Mouse (Mus musculus) limb, embryonic 15.5 days (tissue): Measurements from ENCODE around the gene Gm20538. TPM values are rescaled to one million over a fixed set of nuclear protein-coding genes. Genes with fewer than 3 reads are reported as not detected.

Experiments
- ATAC-seq: fragments of 200-750 bp; cut with Nextera tagmentation; 2 replicates; pipeline ENCODE4 v1.8.0; 2017; ENCODE audit warnings: low read depth, moderate TSS enrichment; ENCODE audit not compliant: insufficient number of reproducible peaks, low FRiP score, low TSS enrichment
- H3K27ac ChIP-seq: fragments of 300-500 bp; sonication (generic); 2 replicates; pipeline ENCODE4 v1.5.1; 2015; ENCODE audit warnings: moderate library complexity, mild to moderate bottlenecking, inconsistent platforms
- H3K27me3 ChIP-seq: fragments of 300-500 bp; sonication (generic); 2 replicates; pipeline ENCODE4 v1.6.1; 2015; ENCODE audit warnings: inconsistent platforms
- H3K36me3 ChIP-seq: fragments of 300-500 bp; sonication (generic); 2 replicates; pipeline ENCODE4 v1.6.1; 2015; ENCODE audit warnings: inconsistent platforms
- H3K4me1 ChIP-seq: fragments of 300-500 bp; sonication (generic); 2 replicates; pipeline ENCODE4 v1.6.1; 2015; ENCODE audit warnings: inconsistent platforms
- H3K4me2 ChIP-seq: fragments of 300-500 bp; sonication (generic); 2 replicates; pipeline ENCODE4 v1.6.1; 2015; ENCODE audit warnings: mild to moderate bottlenecking, inconsistent platforms
- H3K4me3 ChIP-seq: fragments of 300-500 bp; sonication (generic); 2 replicates; pipeline ENCODE4 v1.5.1; 2015; ENCODE audit warnings: mild to moderate bottlenecking, inconsistent platforms
- H3K9ac ChIP-seq: fragments of 300-500 bp; sonication (generic); 2 replicates; pipeline ENCODE4 v1.6.1; 2015; ENCODE audit warnings: inconsistent platforms
- H3K9me3 ChIP-seq: fragments of 300-500 bp; sonication (generic); 2 replicates; pipeline ENCODE4 v1.6.1; 2016; ENCODE audit warnings: inconsistent platforms
- WGBS: fragments of 180-500 bp; shearing (Covaris S2); methylation state at CpG from one replicate; pipeline ENCODE4 v1.1.7; 2015; 5-methylcytosine and 5-hydroxymethylcytosine counted together
- polyA plus RNA-seq: library from polyadenylated mRNA; unstranded; fragments of >200 nt; fragmentation: Nextera tagmentation; extraction: Ambion mirVana; gene quantifications from 2 replicates; pipeline ENCODE4 v1.2.1, GENCODE M21; 2015

Gene Gm20538
- polyA plus RNA-seq, 1 experiment from 2014 or later = not detected

DNA sequence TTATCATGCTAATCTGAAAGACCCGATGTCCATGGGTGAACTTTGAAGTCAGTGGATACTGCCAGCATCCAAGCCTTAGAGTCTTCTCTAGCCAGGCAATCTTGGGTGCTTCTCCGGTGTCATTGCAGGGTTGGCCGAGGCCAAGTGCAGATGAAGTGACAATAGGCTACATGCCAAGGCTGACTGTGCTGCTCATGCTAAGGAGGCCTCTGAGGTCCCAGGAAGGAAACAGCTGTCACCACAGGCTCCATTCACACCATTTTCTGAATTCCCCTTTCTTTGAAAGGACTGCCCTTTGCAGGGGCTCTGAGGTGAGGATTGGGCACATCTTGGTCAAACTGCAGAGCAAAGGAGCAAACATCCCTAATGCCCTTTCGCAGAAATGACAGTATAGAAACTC, 49.9 kb downstream of the Gm20538 start:
- H3K9ac ChIP-seq = no peak overlapping the region
- no peak overlapping the region for H3K4me3 ChIP-seq
- no peaks in the 10 kb centered on the region for H3K9me3 ChIP-seq
- peaks cover 30% of the 10 kb centered on the region for H3K27me3 ChIP-seq
- 69% methylated on average over 4 of the region's 4 CpGs for WGBS
- no peak for ATAC-seq
- H3K27ac ChIP-seq = no peak overlapping the region
- no peaks in the 10 kb centered on the region for H3K4me1 ChIP-seq
- H3K4me2 ChIP-seq = no peak overlapping the region
- H3K36me3 ChIP-seq = no peaks in the 10 kb centered on the region

- Histone ChIP-seq H3K27me3 (peaks cover 22% of the 10 kb centered on the region), H3K4me1 (no peaks in the 10 kb centered on the region), H3K36me3 (no peaks in the 10 kb centered on the region), H3K27ac (no peak overlapping the region), H3K9me3 (no peaks in the 10 kb centered on the region), H3K9ac (no peak overlapping the region), H3K4me3 (no peak overlapping the region), H3K4me2 (no peak overlapping the region)
- no peak for ATAC-seq
- WGBS = 61% methylated on average over 6 of the region's 6 CpGs
These were observed 50.7 kb downstream of the Gm20538 start for GRCm38 (mm10) chr19:44501925-44502324.

- H3K4me2 ChIP-seq = no peak overlapping the region
- no peak overlapping the region for H3K4me3 ChIP-seq
- H3K4me1 ChIP-seq = no peaks in the 10 kb centered on the region
- no peak overlapping the region for H3K9ac ChIP-seq
- no peak for ATAC-seq
- peaks cover 21% of the 10 kb centered on the region for H3K27me3 ChIP-seq
- no peaks in the 10 kb centered on the region for H3K36me3 ChIP-seq
- no peaks in the 10 kb centered on the region for H3K9me3 ChIP-seq
- no peak overlapping the region for H3K27ac ChIP-seq
- 36% methylated on average over 5 of the region's 5 CpGs for WGBS
These were observed 52.4 kb downstream of the Gm20538 start for GRCm38 (mm10) chr19:44500240-44500639.

GRCm38 (mm10) chr19:44498936-44499335, 53.7 kb downstream of the Gm20538 start:
- no peak overlapping the region for H3K9ac ChIP-seq
- no peak overlapping the region for H3K4me2 ChIP-seq
- WGBS = 58% methylated on average over 6 of the region's 6 CpGs
- no peaks in the 10 kb centered on the region for H3K4me1 ChIP-seq
- H3K9me3 ChIP-seq = no peaks in the 10 kb centered on the region
- H3K36me3 ChIP-seq = no peaks in the 10 kb centered on the region
- peaks cover 15% of the 10 kb centered on the region for H3K27me3 ChIP-seq
- no peak overlapping the region for H3K27ac ChIP-seq
- H3K4me3 ChIP-seq = no peak overlapping the region
- ATAC-seq = no peak

- H3K36me3 ChIP-seq = no peaks in the 10 kb centered on the region
- no peaks in the 10 kb centered on the region for H3K4me1 ChIP-seq
- WGBS = 73% methylated on average over 10 of the region's 10 CpGs
- H3K9ac ChIP-seq = no peak overlapping the region
- H3K27me3 ChIP-seq = peaks cover 13% of the 10 kb centered on the region; the same call in 1 of the 2 replicates
- no peak overlapping the region for H3K4me2 ChIP-seq
- no peak for ATAC-seq
- H3K9me3 ChIP-seq = no peaks in the 10 kb centered on the region
- H3K27ac ChIP-seq = no peak overlapping the region
- no peak overlapping the region for H3K4me3 ChIP-seq
These were observed 55.7 kb downstream of the Gm20538 start for GRCm38 (mm10) chr19:44496941-44497340.

DNA sequence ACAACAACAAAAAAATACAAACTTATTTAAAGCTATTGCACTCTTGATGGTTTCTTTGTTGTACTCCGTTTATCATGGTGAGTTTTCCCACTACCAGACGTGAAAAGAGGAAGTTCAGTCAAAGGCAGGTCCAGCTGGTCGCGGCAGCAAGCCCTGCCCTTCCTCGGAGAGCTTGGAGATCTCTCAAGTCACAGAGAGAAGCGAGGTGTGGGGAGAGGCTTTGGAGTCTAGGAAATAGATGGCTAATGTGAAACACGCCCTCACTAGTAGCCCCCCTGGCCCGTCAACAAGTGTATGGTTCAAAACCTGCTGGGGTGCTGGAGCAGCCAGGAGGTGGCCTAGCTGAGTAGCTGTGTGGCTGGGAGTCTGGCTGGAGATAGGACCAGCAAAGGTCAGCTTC, 56.1 kb downstream of the Gm20538 start:
- H3K9me3 ChIP-seq = no peaks in the 10 kb centered on the region
- no peak for ATAC-seq
- H3K4me3 ChIP-seq = no peak overlapping the region
- H3K4me1 ChIP-seq = no peaks in the 10 kb centered on the region
- no peak overlapping the region for H3K4me2 ChIP-seq
- 54% methylated on average over 8 of the region's 8 CpGs for WGBS
- H3K27ac ChIP-seq = no peak overlapping the region
- no peaks in the 10 kb centered on the region for H3K36me3 ChIP-seq
- H3K9ac ChIP-seq = no peak overlapping the region
- peaks cover 16% of the 10 kb centered on the region; the same call in 1 of the 2 replicates for H3K27me3 ChIP-seq

Other genes starting within 250 kb of the Gm20538 start
- 0.20 and 0.41 TPM in 2 replicates for gene Scd4, start 219.7 kb downstream of the Gm20538 start, polyA plus RNA-seq
- gene Scd1, start 145.0 kb downstream of the Gm20538 start, polyA plus RNA-seq = 5.0 and 6.5 TPM in 2 replicates
- not detected in 2 replicates for gene Wnt8b, start 59.4 kb downstream of the Gm20538 start, polyA plus RNA-seq
- gene Sec31b, start 7.0 kb downstream of the Gm20538 start, polyA plus RNA-seq = 0.35 and 0.42 TPM in 2 replicates
- gene Ndufb8, start 2.6 kb upstream of the Gm20538 start, polyA plus RNA-seq = 426 and 467 TPM in 2 replicates
- 31.2 and 34.5 TPM in 2 replicates for gene Hif1an, start 10.0 kb upstream of the Gm20538 start, polyA plus RNA-seq
- not detected in 2 replicates for gene Pax2, start 203.2 kb upstream of the Gm20538 start, polyA plus RNA-seq